Mouse (Mus musculus): ENCODE data around the gene Fam193a. TPM values are rescaled to one million over a fixed set of nuclear protein-coding genes. Genes with fewer than 3 reads are reported as not detected.

Fam193a gene
- total and polyA plus RNA-seq, 2 experiments from 2014 or later: 12.4 to 53.3 TPM

- DNase-seq (ENCODE audit: low spot score) (no peak), ATAC-seq (ENCODE audit: low FRiP score) (no peak)
- 78% methylated on average over 1 of the region's 1 CpGs for WGBS
- no peak overlapping the region for H3K27ac ChIP-seq (ENCODE audit: low read depth, low read length)
- no peak overlapping the region for H3K4me3 ChIP-seq (ENCODE audit: low read depth, low read length)
- no peaks in the 10 kb centered on the region for H3K9me3 ChIP-seq (ENCODE audit: low read length)
- no peak for TF ChIP-seq CTCF (IDR thresholded peaks at IDR 0.05)
- H3K9ac ChIP-seq (replicated peaks; ENCODE audit: low read length, poor library complexity, severe bottlenecking): no peak overlapping the region
- no peaks in the 10 kb centered on the region for H3K4me1 ChIP-seq (ENCODE audit: insufficient read depth, low read length)
- H3K4me2 ChIP-seq (ENCODE audit: low read depth, low read length, poor library complexity, severe bottlenecking): no peak overlapping the region
- peaks cover 50% of the 10 kb centered on the region for H3K36me3 ChIP-seq (ENCODE audit: insufficient read depth, low read length)
- H3K27me3 ChIP-seq (ENCODE audit: insufficient read depth, low read length): no peaks in the 10 kb centered on the region
Observed at GRCm38 (mm10) chr5:34466079-34466478, 96.3 kb downstream of the Fam193a start.

- DNase-seq (ENCODE audit: low spot score): no peak
- Histone ChIP-seq H3K27me3 (ENCODE audit: insufficient read depth, low read length) (no peaks in the 10 kb centered on the region), H3K36me3 (ENCODE audit: insufficient read depth, low read length) (peaks cover 45% of the 10 kb centered on the region), H3K4me1 (ENCODE audit: insufficient read depth, low read length) (no peaks in the 10 kb centered on the region), H3K9ac (replicated peaks; ENCODE audit: low read length, poor library complexity, severe bottlenecking) (no peak overlapping the region), H3K4me2 (ENCODE audit: low read depth, low read length, poor library complexity, severe bottlenecking) (no peak overlapping the region), H3K9me3 (ENCODE audit: low read length) (no peaks in the 10 kb centered on the region), H3K27ac (ENCODE audit: low read depth, low read length) (no peak overlapping the region), H3K4me3 (ENCODE audit: low read depth, low read length) (no peak overlapping the region)
- ATAC-seq (ENCODE audit: low FRiP score): no peak
- WGBS: 92% methylated on average over 2 of the region's 2 CpGs
- TF ChIP-seq CTCF (IDR thresholded peaks at IDR 0.05): no peak
Observed at GRCm38 (mm10) chr5:34466648-34467047, 96.9 kb downstream of the Fam193a start.

- no peak overlapping the region for H3K4me2 ChIP-seq (ENCODE audit: low read depth, low read length, poor library complexity, severe bottlenecking)
- DNase-seq (ENCODE audit: low spot score) (no peak), ATAC-seq (ENCODE audit: low FRiP score) (no peak)
- no peak overlapping the region for H3K9ac ChIP-seq (replicated peaks; ENCODE audit: low read length, poor library complexity, severe bottlenecking)
- 95% methylated on average over 2 of the region's 2 CpGs for WGBS
- H3K27ac ChIP-seq (ENCODE audit: low read depth, low read length): no peak overlapping the region
- no peak overlapping the region for H3K4me3 ChIP-seq (ENCODE audit: low read depth, low read length)
- no peaks in the 10 kb centered on the region for H3K4me1 ChIP-seq (ENCODE audit: insufficient read depth, low read length)
- no peaks in the 10 kb centered on the region for H3K27me3 ChIP-seq (ENCODE audit: insufficient read depth, low read length)
- peaks cover 36% of the 10 kb centered on the region for H3K36me3 ChIP-seq (ENCODE audit: insufficient read depth, low read length)
- TF ChIP-seq CTCF (IDR thresholded peaks at IDR 0.05): no peak
- H3K9me3 ChIP-seq (ENCODE audit: low read length): no peaks in the 10 kb centered on the region
Observed at GRCm38 (mm10) chr5:34468039-34468775, 98.5 kb downstream of the Fam193a start.

GRCm38 (mm10) chr5:34480926-34481325, 111.2 kb downstream of the Fam193a start:
- Histone ChIP-seq H3K27me3 (ENCODE audit: insufficient read depth, low read length) (no peaks in the 10 kb centered on the region), H3K9ac (replicated peaks; ENCODE audit: low read length, poor library complexity, severe bottlenecking) (no peak overlapping the region), H3K36me3 (ENCODE audit: insufficient read depth, low read length) (peaks cover 35% of the 10 kb centered on the region), H3K4me1 (ENCODE audit: insufficient read depth, low read length) (no peaks in the 10 kb centered on the region), H3K4me2 (ENCODE audit: low read depth, low read length, poor library complexity, severe bottlenecking) (no peak overlapping the region), H3K4me3 (ENCODE audit: low read depth, low read length) (no peak overlapping the region), H3K9me3 (ENCODE audit: low read length) (no peaks in the 10 kb centered on the region), H3K27ac (ENCODE audit: low read depth, low read length) (no peak overlapping the region)
- peak; percentile 30 for TF ChIP-seq CTCF (IDR thresholded peaks at IDR 0.05)
- ATAC-seq (ENCODE audit: low FRiP score) (no peak), DNase-seq (ENCODE audit: low spot score) (no peak)
- 88% methylated on average over 3 of the region's 3 CpGs for WGBS

- H3K27ac ChIP-seq (ENCODE audit: low read depth, low read length): no peak overlapping the region
- 91% methylated on average over 15 of the region's 15 CpGs for WGBS
- no peak overlapping the region for H3K9ac ChIP-seq (replicated peaks; ENCODE audit: low read length, poor library complexity, severe bottlenecking)
- peaks cover 21% of the 10 kb centered on the region for H3K36me3 ChIP-seq (ENCODE audit: insufficient read depth, low read length)
- no peak overlapping the region for H3K4me3 ChIP-seq (ENCODE audit: low read depth, low read length)
- DNase-seq (ENCODE audit: low spot score): no peak
- no peak overlapping the region for H3K4me2 ChIP-seq (ENCODE audit: low read depth, low read length, poor library complexity, severe bottlenecking)
- H3K9me3 ChIP-seq (ENCODE audit: low read length): no peaks in the 10 kb centered on the region
- no peak for TF ChIP-seq CTCF (IDR thresholded peaks at IDR 0.05)
- ATAC-seq (ENCODE audit: low FRiP score): no peak
- no peaks in the 10 kb centered on the region for H3K4me1 ChIP-seq (ENCODE audit: insufficient read depth, low read length)
- no peaks in the 10 kb centered on the region for H3K27me3 ChIP-seq (ENCODE audit: insufficient read depth, low read length)
Observed at GRCm38 (mm10) chr5:34485731-34486130, 116.0 kb downstream of the Fam193a start.

GRCm38 (mm10) chr5:34487320-34488090, 117.8 kb downstream of the Fam193a start:
- DNase-seq (ENCODE audit: low spot score) (no peak), ATAC-seq (ENCODE audit: low FRiP score) (no peak)
- WGBS: 81% methylated on average over 6 of the region's 6 CpGs
- no peak for TF ChIP-seq CTCF (IDR thresholded peaks at IDR 0.05)
- no peaks in the 10 kb centered on the region for H3K9me3 ChIP-seq (ENCODE audit: low read length)
- no peak overlapping the region for H3K27ac ChIP-seq (ENCODE audit: low read depth, low read length)
- no peaks in the 10 kb centered on the region for H3K27me3 ChIP-seq (ENCODE audit: insufficient read depth, low read length)
- no peak overlapping the region for H3K4me2 ChIP-seq (ENCODE audit: low read depth, low read length, poor library complexity, severe bottlenecking)
- H3K36me3 ChIP-seq (ENCODE audit: insufficient read depth, low read length): peaks cover 17% of the 10 kb centered on the region
- H3K9ac ChIP-seq (replicated peaks; ENCODE audit: low read length, poor library complexity, severe bottlenecking): no peak overlapping the region
- H3K4me1 ChIP-seq (ENCODE audit: insufficient read depth, low read length): no peaks in the 10 kb centered on the region
- H3K4me3 ChIP-seq (ENCODE audit: low read depth, low read length): no peak overlapping the region
